Mouse (Mus musculus): ENCODE measurements around the gene R3hcc1l. TPM values are rescaled to one million over a fixed set of nuclear protein-coding genes. Genes with fewer than 3 reads are reported as not detected.
A peak's percentile ranks its signal among the peaks of the same experiment; 100 is the strongest.

The R3hcc1l gene
- total RNA-seq, 2 experiments from 2014 or later = 13.4 to 20.7 TPM

DNA sequence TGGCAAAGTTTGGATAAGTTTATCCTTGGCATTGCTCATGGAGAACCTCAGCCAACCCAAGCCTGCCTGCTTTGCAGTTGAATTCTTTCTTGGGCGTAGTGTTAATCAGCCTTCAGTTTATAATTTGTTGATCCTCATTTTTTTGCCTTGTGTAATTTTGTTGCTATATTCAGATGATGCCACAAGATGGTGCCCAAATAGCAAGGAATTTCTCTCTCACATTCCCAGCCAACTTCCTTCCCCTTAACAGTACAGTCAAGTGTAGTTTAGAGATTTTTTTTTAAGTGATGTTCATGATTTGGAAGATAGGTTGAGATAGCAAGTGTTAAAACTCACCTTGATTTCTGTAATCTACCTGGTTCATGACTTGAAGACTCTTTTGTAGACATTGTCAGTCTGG, 70.7 kb downstream of the R3hcc1l start:
- DNase-seq = no peak
- intact Hi-C loops (cut with DNase I) = loop anchor here (5.0 to 10.0 kb wide), 2 partner anchors 63 to 186 kb away; partner anchors contain the start of gene Hps1
- Histone ChIP-seq H3K27ac (no peak overlapping the region), H3K4me3 (no peak overlapping the region)
- peak; percentile 56 for TF ChIP-seq CTCF (IDR thresholded peaks at IDR 0.05)

DNA sequence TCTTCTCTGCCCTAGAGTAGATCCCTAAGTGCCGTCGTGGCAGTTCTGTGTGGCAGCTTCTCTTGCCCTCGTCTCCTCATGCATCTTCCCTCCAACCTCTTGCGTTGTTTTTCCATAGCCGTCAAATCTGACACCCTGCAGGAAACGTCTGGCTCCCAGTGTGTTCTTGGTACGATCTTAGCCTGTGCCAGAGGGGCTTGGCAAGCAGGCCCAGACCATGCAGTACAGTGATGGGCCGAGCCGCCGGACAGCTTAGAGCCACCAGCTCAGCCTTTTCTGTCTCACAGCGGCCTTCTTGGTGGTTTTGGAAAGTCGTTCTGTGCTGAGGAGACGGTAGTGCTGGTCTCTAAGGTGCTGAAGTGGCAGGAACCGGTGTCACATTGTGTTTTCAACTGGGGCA, 73.0 kb downstream of the R3hcc1l start:
- Histone ChIP-seq H3K27ac (no peak overlapping the region), H3K4me3 (no peak overlapping the region)
- no peak for DNase-seq
- intact Hi-C loops (cut with DNase I) = no loop called here
- TF ChIP-seq CTCF (IDR thresholded peaks at IDR 0.05) = no peak

DNA sequence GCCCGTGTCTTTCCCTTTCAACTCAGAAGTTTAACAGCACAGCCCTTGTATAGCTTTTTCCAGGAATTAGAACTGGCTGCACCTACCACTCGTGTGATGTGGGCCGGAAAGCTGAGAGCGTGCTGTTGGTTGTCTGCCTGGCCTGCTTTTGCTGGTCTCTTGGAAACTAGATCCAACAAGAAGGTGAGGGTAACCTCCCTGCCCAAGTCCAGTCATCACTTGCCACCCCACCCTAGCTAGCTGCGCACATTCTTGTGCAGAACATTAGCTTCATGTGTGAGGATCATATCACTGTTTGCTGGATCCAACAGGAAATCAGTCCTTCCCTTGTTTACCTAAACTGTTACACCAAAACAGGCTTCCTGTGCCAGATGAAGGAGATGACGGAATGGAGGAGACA, 74.9 kb downstream of the R3hcc1l start:
- Histone ChIP-seq H3K27ac (no peak overlapping the region), H3K4me3 (no peak overlapping the region)
- intact Hi-C loops (cut with DNase I) = no loop called here
- no peak for DNase-seq
- no peak for TF ChIP-seq CTCF (IDR thresholded peaks at IDR 0.05)

DNA sequence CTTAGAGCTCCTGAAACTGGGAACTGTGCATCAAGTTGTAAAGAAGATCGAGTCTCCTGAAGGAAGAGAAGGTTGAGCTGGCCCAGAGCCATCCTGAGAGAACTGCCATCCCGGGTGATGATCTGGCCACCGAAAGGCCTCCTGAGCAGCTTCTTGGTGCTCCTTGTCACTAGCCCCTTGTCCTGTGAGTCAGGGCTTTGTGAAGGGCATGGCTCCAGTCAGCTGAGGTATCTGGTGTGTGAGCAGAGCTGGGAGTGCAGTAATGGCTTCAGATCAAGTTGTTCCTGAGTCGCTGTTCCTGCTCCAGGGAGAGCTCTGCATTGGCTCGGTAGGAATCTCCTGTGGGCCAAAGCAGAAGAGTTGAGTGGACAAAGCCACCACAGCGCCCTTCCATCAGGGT, 76.5 kb downstream of the R3hcc1l start:
- no peak for DNase-seq
- TF ChIP-seq CTCF (IDR thresholded peaks at IDR 0.05) = no peak
- Histone ChIP-seq H3K27ac (no peak overlapping the region), H3K4me3 (no peak overlapping the region)
- intact Hi-C loops (cut with DNase I) = no loop called here

DNA sequence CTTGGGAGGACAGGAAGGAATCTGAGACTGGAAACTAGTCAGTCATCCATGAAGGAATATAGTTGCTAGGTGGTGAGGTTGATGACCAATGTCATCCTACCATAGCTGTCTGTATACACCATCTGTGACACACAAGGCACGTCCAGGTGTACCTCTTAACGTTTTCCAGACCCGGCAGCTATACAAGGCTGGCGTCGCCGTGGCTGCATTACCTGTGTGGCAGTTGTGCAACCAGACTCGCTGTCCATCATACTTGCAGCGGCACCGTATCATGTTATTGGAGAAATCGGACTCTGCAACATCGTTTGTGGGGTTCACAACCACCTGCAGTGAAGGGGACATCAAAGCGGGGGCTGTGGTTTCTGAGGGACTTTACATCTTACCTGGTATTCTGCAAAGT, 78.7 kb downstream of the R3hcc1l start:
- no peak overlapping the region for H3K4me3 ChIP-seq
- intact Hi-C loops (cut with DNase I) = no loop called here
- TF ChIP-seq CTCF (IDR thresholded peaks at IDR 0.05) = no peak
- no peak overlapping the region for H3K27ac ChIP-seq
- DNase-seq = no peak

DNA sequence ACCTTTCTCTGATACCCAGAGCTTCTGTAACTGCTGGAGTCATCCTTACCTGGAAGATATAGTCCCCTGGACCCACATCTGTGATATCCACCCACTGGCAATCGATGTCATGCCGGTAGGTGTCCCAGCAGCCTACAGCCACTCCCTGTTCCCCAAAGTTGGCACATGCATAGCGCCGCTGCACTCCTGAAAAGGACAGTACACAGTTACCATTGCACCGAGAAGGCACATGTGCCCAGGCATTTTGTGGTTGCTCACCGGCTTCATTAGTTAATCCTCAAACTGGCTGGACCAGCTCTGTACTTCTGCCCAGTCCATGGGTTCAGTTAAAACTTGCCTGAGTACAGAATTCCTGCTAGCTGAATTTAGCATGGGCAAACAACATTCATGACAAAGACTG, 79.3 kb downstream of the R3hcc1l start:
- intact Hi-C loops (cut with DNase I) = no loop called here
- Histone ChIP-seq H3K27ac (no peak overlapping the region), H3K4me3 (no peak overlapping the region)
- DNase-seq = no peak
- TF ChIP-seq CTCF (IDR thresholded peaks at IDR 0.05) = no peak

DNA sequence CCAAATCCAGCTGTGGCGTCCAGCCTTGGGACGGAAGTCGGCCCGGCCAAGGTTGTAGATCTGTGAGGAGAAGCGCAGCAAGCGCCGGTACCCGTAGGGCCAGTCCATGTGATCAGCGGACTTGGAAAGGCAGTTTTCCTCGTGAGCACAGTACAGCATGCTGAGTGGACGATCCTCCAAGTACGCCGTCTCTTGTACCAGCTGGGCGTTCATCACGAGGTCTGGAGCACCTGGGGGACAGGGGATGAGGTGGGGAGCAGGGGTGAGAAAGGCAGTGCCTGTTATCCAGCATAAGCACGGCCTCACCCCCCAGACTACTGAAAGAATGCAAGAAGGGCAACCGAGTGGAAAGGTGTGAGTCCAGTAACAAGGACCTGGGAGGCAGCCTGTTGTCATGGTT, 81.3 kb downstream of the R3hcc1l start:
- Histone ChIP-seq H3K27ac (no peak overlapping the region), H3K4me3 (no peak overlapping the region)
- TF ChIP-seq CTCF (IDR thresholded peaks at IDR 0.05) = no peak
- intact Hi-C loops (cut with DNase I) = no loop called here
- DNase-seq = no peak

DNA sequence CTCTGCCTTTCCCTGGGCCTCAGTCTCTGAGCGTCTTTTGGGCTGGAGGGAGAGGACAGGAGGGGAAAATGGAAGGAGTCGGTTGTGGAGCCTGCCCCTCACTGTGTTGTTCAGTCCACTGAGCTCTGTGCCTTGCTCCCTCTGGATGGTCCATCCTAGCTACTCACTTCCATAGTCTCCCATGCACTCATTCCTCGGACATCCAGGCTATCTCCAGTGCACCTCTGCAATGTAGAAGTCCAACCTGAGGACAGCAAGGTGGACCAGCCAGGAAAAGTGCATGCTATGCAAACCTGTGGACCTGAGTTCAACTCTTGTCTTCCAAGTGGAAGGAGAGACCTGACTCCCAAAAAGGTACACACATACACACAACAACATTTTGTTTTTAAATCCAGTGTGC, 82.0 kb downstream of the R3hcc1l start:
- DNase-seq = no peak
- H3K27ac ChIP-seq = no peak overlapping the region
- intact Hi-C loops (cut with DNase I) = no loop called here
- no peak for TF ChIP-seq CTCF (IDR thresholded peaks at IDR 0.05)
- no peak overlapping the region for H3K4me3 ChIP-seq

DNA sequence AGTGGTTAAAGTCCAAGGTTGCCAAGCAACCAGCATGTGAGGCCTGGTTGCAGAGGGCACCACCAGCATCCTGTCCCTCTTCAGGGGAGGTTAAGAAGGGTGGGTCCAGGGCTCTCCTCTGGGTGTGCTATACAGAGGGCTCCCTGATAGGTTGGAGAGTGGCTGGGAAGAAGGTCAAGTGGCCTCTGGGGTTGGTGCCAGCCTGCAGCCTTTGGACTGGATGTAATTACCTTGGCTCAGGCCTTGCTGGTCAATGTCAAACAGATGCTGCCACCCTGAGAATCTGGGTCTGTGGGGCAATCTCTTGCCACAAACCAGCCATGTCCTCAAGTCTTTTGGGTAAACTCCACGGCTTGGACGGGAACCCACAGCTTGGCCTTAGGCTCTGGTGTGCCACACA, 82.9 kb downstream of the R3hcc1l start:
- peak; percentile 67 for DNase-seq
- H3K4me3 ChIP-seq = no peak overlapping the region
- TF ChIP-seq CTCF (IDR thresholded peaks at IDR 0.05) = no peak
- intact Hi-C loops (cut with DNase I) = no loop called here
- no peak overlapping the region for H3K27ac ChIP-seq

DNA sequence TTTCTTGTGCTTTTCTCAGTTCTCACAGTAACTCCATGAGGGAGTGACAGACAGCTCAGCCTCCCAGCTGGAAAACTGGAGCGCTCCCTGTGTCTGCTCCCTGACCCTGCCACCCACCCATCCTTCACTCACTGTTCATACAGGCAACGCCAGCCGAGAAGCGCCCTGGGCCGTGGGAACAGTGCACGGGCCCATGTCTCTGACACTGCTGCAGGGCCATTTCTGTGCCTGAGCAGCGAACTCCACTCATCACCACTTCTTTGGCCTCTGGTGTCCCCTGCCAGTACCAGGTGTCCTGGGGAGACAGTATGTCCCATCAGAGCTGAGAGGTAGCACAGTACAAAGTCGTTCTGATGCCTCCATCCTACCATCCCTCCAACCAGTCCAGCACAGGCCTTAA, 83.5 kb downstream of the R3hcc1l start:
- H3K27ac ChIP-seq = no peak overlapping the region
- TF ChIP-seq CTCF (IDR thresholded peaks at IDR 0.05) = no peak
- no peak overlapping the region for H3K4me3 ChIP-seq
- DNase-seq = no peak
- intact Hi-C loops (cut with DNase I) = no loop called here

DNA sequence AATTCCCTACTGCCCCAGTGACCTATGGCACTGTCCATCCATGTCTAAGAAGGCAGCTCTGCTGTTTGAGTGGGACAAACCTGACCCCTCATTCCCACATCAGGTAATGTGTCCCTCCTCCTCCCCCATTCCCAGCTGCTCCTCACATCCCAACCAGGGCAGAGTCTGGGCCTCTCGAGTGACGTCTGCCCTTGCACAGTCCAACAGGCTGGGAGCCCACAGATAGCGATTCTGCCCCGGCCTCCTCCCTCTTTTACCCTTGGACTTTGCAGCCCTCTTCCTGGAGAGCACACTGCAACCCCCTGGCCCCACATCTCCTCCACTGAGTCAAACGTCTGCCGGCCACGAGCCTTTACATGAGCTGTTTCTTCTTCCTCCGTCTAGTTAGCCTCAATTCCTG, 84.0 kb downstream of the R3hcc1l start:
- no peak overlapping the region for H3K27ac ChIP-seq
- H3K4me3 ChIP-seq = no peak overlapping the region
- DNase-seq = no peak
- TF ChIP-seq CTCF (IDR thresholded peaks at IDR 0.05) = no peak
- intact Hi-C loops (cut with DNase I) = no loop called here

DNA sequence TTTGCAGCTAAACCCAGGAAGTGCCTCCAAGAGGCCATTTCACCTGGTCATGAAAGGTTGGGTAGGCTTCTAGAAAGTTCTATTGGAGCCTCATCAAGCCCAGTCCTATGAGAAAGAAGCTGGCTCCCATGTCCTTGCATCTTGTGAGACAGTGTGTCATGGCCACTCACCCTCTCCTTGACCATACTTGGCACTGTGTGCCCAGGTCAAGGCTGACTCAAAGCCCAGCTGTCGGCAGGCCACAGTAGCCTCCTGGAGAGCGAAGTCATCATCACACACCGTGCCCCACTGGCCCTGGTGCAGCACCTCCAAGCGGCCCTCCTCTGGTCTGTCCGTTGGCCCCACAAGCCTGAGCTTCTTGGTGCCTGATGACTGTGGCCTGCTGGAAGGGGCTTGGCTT, 89.5 kb downstream of the R3hcc1l start:
- H3K4me3 ChIP-seq = no peak overlapping the region
- H3K27ac ChIP-seq = no peak overlapping the region
- no peak for DNase-seq
- TF ChIP-seq CTCF (IDR thresholded peaks at IDR 0.05) = no peak
- intact Hi-C loops (cut with DNase I) = no loop called here

DNA sequence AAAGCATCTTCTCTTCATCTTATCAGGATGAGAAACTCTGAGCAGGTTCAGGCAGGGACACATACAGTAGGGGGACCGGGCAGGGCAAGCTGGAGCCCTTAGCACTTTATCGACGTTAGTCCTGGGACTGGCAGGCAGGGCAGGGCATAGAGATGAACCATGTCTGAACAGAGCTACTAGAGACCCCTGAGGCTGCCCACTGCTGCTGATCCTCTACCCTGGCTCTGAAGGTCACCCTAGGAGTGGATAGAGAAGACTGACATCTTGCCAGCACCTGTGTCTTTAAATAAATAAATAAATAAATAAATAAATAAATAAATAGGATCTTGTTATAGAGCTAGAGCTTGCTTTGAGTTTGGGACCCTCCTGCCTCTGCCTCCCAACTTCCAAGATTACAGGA, 91.2 kb downstream of the R3hcc1l start:
- no peak for DNase-seq
- TF ChIP-seq CTCF (IDR thresholded peaks at IDR 0.05) = no peak
- H3K4me3 ChIP-seq = no peak overlapping the region
- intact Hi-C loops (cut with DNase I) = no loop called here
- no peak overlapping the region for H3K27ac ChIP-seq

DNA sequence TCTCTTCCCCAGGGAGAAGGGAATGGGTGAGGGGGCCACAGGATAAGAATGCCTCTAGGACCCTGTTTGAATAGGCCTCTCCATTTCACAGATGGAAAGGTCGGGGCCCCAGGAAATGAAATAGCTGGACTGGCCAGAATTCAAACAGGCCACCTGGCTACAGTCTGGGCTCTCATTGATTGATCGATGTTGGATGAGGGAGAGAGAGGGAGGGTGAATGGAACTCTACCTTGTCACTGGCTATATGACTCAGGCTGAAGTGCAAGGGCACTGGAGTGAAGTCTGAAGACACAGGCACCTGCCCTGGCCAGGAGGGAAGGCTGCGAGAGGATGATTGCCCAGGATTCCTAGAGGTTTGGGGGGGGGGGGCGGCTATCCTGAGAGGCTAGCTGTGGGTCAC, 93.2 kb downstream of the R3hcc1l start:
- TF ChIP-seq CTCF (IDR thresholded peaks at IDR 0.05) = no peak
- no peak for DNase-seq
- peak overlapping the region; percentile 78 for H3K4me3 ChIP-seq
- intact Hi-C loops (cut with DNase I) = no loop called here
- H3K27ac ChIP-seq = 0 out of 2 replicates have a peak overlapping the region, but pooled peaks have one; percentile 77

DNA sequence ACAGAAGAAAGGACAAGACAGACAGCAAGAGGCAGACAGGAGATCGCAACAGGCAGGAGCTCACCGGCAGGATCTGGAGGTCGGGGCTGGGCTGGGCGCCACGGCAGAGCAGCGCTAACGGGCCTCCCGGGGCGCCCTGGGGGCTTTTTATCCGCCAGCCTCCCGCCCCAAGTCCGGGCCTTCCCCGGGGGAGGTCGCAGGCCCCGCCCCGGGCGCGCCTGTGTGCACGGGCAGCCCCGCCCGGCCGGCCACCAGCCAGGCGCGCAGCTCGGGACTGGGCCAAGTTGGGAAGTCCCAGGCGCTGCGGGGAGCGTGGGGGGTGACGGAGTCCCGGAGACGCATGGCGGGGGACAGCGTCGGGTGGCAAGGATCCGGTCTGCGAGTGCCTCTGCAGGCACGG, 94.1 kb downstream of the R3hcc1l start, which contains the start of gene Loxl4:
Gene Loxl4 (minus strand): TSS at position 160 of the 400 bp plus-strand sequence.
- peak; percentile 93 for DNase-seq
- intact Hi-C loops (cut with DNase I) = no loop called here
- peak within 1 kb of the TSS; percentile 77 for H3K27ac ChIP-seq
- TF ChIP-seq CTCF (IDR thresholded peaks at IDR 0.05) = no peak
- H3K4me3 ChIP-seq = peak within 1 kb of the TSS; percentile 78

All from gastrocnemius, adult 2 months (tissue).